Mouse (Mus musculus): ENCODE measurements at regions not wholly inside any gene's neighbourhood (a gene's known extent, or its start where the extent isn't known, plus 50 kb on each side); places are given as distances from the start of the nearest gene placed in this dataset.

- ATAC-seq (ENCODE audit: low TSS enrichment) = no peak
These were observed 185.1 kb upstream of the Slc5a7 start for GRCm38 (mm10) chr17:54483901-54484300.

GRCm38 (mm10) chr17:54439910-54440309, 141.1 kb upstream of the Slc5a7 start:
- peak; percentile 81 for ATAC-seq (ENCODE audit: low TSS enrichment)

- peak; percentile 99 for ATAC-seq (ENCODE audit: low TSS enrichment)
These were observed 139.6 kb upstream of the Slc5a7 start for GRCm38 (mm10) chr17:54438435-54438834.

- ATAC-seq (ENCODE audit: low TSS enrichment) = no peak
These were observed 131.1 kb upstream of the Slc5a7 start for GRCm38 (mm10) chr17:54429922-54430321.

- ATAC-seq (ENCODE audit: low TSS enrichment) = no peak
These were observed 115.4 kb upstream of the Slc5a7 start for GRCm38 (mm10) chr17:54414260-54414659.

GRCm38 (mm10) chr17:54396476-54396875, 97.6 kb upstream of the Slc5a7 start:
- no peak for ATAC-seq (ENCODE audit: low TSS enrichment)

- ATAC-seq (ENCODE audit: low TSS enrichment) = no peak
These were observed 78.7 kb upstream of the Slc5a7 start for GRCm38 (mm10) chr17:54377500-54377899.

GRCm38 (mm10) chr17:54368611-54369010, 69.8 kb upstream of the Slc5a7 start:
- peak; percentile 73 for ATAC-seq (ENCODE audit: low TSS enrichment)

- no peak for ATAC-seq (ENCODE audit: low TSS enrichment)
These were observed 69.1 kb upstream of the Slc5a7 start for GRCm38 (mm10) chr17:54367948-54368347.

- peak; percentile 98 for ATAC-seq (ENCODE audit: low TSS enrichment)
These were observed 64.2 kb upstream of the Slc5a7 start for GRCm38 (mm10) chr17:54362991-54363390.

GRCm38 (mm10) chr17:54353063-54353462, 54.2 kb upstream of the Slc5a7 start:
- no peak for ATAC-seq (ENCODE audit: low TSS enrichment)

- peak; percentile 95 for ATAC-seq (ENCODE audit: low TSS enrichment)
These were observed 52.0 kb upstream of the Slc5a7 start for GRCm38 (mm10) chr17:54350881-54351280.

Measured in frontal cortex, adult (tissue).